Mouse (Mus musculus) liver, embryonic 11.5 days (tissue): ENCODE measurements at regions not wholly inside any gene's neighbourhood (a gene's known extent, or its start where the extent isn't known, plus 50 kb on each side); places are given as distances from the start of the nearest gene placed in this dataset.

Experiments
- ATAC-seq: fragments of 200-750 bp; cut with Nextera tagmentation; replicated peaks from 2 replicates; pipeline ENCODE4 v1.8.0; 2017; ENCODE audit warnings: moderate number of reproducible peaks, mild to moderate bottlenecking, moderate TSS enrichment, moderate library complexity; ENCODE audit not compliant: low FRiP score
- DNase-seq: peaks from one replicate; pipeline ENCODE4 v3.0.0-alpha.2; 2017; ENCODE audit warnings: low spot score
- H3K27ac ChIP-seq: fragments of 300-500 bp; sonication (generic); 2 replicates; pipeline ENCODE4 v1.5.1; 2014; ENCODE audit warnings: mild to moderate bottlenecking, low read depth, low read length, control low read depth
- H3K27me3 ChIP-seq: fragments of 300-500 bp; sonication (generic); replicated peaks from 2 replicates; pipeline ENCODE4 v1.6.1; 2014; ENCODE audit warnings: low read length, mixed read lengths; ENCODE audit not compliant: control insufficient read depth, insufficient read depth
- H3K36me3 ChIP-seq: fragments of 300-500 bp; sonication (generic); 2 replicates; pipeline ENCODE4 v1.6.1; 2014; ENCODE audit warnings: mild to moderate bottlenecking, low read length, moderate library complexity, mixed read lengths; ENCODE audit not compliant: control insufficient read depth, insufficient read depth
- H3K4me1 ChIP-seq: fragments of 300-500 bp; sonication (generic); replicated peaks from 2 replicates; pipeline ENCODE4 v1.6.1; 2014; ENCODE audit warnings: low read length, mixed read lengths; ENCODE audit not compliant: control insufficient read depth, insufficient read depth
- H3K4me2 ChIP-seq: fragments of 300-500 bp; sonication (generic); 2 replicates; pipeline ENCODE4 v1.6.1; 2014; ENCODE audit warnings: mild to moderate bottlenecking, control low read depth, moderate library complexity
- H3K4me3 ChIP-seq: fragments of 300-500 bp; sonication (generic); 2 replicates; pipeline ENCODE4 v1.5.1; 2014; ENCODE audit warnings: low read depth, low read length, control low read depth
- H3K9ac ChIP-seq: fragments of 300-500 bp; sonication (generic); 2 replicates; pipeline ENCODE4 v1.6.1; 2014; ENCODE audit warnings: low read depth, low read length, control low read depth
- H3K9me3 ChIP-seq: fragments of 300-500 bp; sonication (generic); 2 replicates; pipeline ENCODE4 v1.6.1; 2016; ENCODE audit warnings: low read length, inconsistent platforms, mixed read lengths; ENCODE audit not compliant: control insufficient read depth
- WGBS: fragments of 180-500 bp; shearing (Covaris S2); extraction: QIAGEN DNeasy Blood & Tissue Kit; methylation state at CpG from one replicate; pipeline ENCODE4 v1.1.7; 2014; 5-methylcytosine and 5-hydroxymethylcytosine counted together

DNA sequence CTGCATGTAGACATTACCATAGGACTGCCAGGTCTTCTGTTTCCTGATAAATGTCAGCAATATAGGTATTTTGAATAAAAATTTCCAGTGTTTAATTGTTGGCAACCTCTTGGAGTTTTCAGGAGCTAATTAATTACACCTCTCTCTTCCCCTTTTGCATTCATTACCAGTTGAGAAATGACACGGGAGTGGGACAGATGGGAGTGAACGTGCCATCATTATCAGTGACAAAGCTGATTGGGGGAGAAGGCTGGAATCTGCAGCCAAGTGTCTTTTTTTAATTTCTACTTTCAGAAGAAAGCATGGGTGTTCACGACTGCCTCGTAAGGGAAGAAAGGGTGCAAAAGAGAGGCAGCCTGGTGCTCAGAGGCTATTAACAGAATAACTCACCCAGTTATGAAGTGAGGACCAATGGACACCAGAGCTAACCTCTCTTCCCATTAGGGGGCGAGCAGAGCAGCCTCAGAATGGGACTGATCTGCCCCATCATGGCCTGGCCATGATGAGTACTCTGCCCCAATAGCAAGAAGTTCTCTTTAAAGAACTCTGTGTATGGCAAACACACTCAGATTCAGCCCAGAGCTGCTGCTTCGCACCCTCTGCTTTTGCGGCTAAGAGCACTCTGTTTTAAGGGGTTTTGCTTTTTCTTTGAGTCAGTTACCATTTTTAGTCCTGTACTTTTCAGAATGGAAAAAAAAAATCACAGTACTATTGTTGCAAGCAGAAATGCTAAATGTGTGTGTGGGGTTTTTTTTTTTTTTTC, 55.1 kb upstream of the Spdl1 start:
- no peak for ATAC-seq
- Histone ChIP-seq H3K27ac (no peak overlapping the region), H3K9ac (no peak overlapping the region), H3K4me2 (no peak overlapping the region), H3K4me1 (no peaks in the 10 kb centered on the region), H3K27me3 (no peaks in the 10 kb centered on the region), H3K36me3 (no peaks in the 10 kb centered on the region), H3K9me3 (no peaks in the 10 kb centered on the region), H3K4me3 (no peak overlapping the region)
- no peak for DNase-seq
- WGBS, result 73% methylated on average over 7 of the region's 7 CpGs

DNA sequence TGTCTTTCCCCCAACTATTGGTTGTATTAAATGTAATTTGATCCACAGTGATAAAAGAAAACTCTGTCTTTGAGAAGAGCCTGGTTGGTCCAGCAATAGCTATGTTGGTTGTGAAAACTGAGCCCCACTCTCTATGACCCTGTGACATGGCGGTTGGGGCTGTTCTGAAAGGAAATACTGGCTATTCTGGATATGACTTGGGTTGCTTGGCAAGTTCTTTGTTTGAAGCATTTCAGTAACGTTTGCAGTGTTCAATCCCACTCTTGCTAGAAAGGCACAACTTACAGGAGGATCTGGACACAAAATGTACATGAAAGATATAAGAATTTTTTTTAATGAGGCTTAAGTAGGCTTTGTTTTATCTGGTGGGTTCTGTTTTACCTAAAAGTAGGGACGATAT, 54.1 kb upstream of the Spdl1 start:
- Histone ChIP-seq H3K27ac (no peak overlapping the region), H3K9me3 (no peaks in the 10 kb centered on the region), H3K4me2 (no peak overlapping the region), H3K27me3 (no peaks in the 10 kb centered on the region), H3K9ac (no peak overlapping the region), H3K4me3 (no peak overlapping the region), H3K4me1 (no peaks in the 10 kb centered on the region), H3K36me3 (no peaks in the 10 kb centered on the region)
- WGBS, result 78% methylated on average over 3 of the region's 3 CpGs
- DNase-seq (no peak), ATAC-seq (no peak)
